Mouse (Mus musculus) embryonic facial prominence, embryonic 12.5 days (tissue): ENCODE data around the gene Dnph1. TPM values are rescaled to one million over a fixed set of nuclear protein-coding genes. Genes with fewer than 3 reads are reported as not detected.

ENCODE experiments used
- ATAC-seq: fragments of 200-750 bp; cut with Nextera tagmentation; 2 replicates; pipeline ENCODE4 v1.8.0; 2017; ENCODE audit not compliant: insufficient number of reproducible peaks, insufficient read depth, low FRiP score, low TSS enrichment
- H3K27ac ChIP-seq: fragments of 300-500 bp; sonication (generic); 2 replicates; pipeline ENCODE4 v1.5.1; 2016; ENCODE audit warnings: mild to moderate bottlenecking
- H3K27me3 ChIP-seq: fragments of 300-500 bp; sonication (generic); 2 replicates; pipeline ENCODE4 v1.6.1; 2016; ENCODE audit warnings: mild to moderate bottlenecking, moderate library complexity
- H3K36me3 ChIP-seq: fragments of 300-500 bp; sonication (generic); 2 replicates; pipeline ENCODE4 v1.6.1; 2016; ENCODE audit warnings: mild to moderate bottlenecking
- H3K4me1 ChIP-seq: fragments of 300-500 bp; sonication (generic); 2 replicates; pipeline ENCODE4 v1.6.1; 2016
- H3K4me2 ChIP-seq: fragments of 300-500 bp; sonication (generic); replicated peaks from 2 replicates; pipeline ENCODE4 v1.6.1; 2016; ENCODE audit warnings: mild to moderate bottlenecking, moderate library complexity
- H3K4me3 ChIP-seq: fragments of 300-500 bp; sonication (generic); 2 replicates; pipeline ENCODE4 v1.5.1; 2016; ENCODE audit warnings: mild to moderate bottlenecking
- H3K9ac ChIP-seq: fragments of 300-500 bp; sonication (generic); 2 replicates; pipeline ENCODE4 v1.6.1; 2016; ENCODE audit warnings: mild to moderate bottlenecking, moderate library complexity
- H3K9me3 ChIP-seq: fragments of 300-500 bp; sonication (generic); 2 replicates; pipeline ENCODE4 v1.6.1; 2016; ENCODE audit warnings: mild to moderate bottlenecking, moderate library complexity
- WGBS: fragments of 180-500 bp; shearing (Covaris S2); methylation state at CpG from one replicate; pipeline ENCODE4 v1.1.7; 2016; 5-methylcytosine and 5-hydroxymethylcytosine counted together
- polyA plus RNA-seq: library from polyadenylated mRNA; unstranded; fragments of >200 nt; fragmentation: Nextera tagmentation; extraction: Ambion mirVana; gene quantifications from 2 replicates; pipeline ENCODE4 v1.2.1, GENCODE M21; 2016

The Dnph1 gene
- polyA plus RNA-seq, 1 experiment from 2014 or later = 63.4 TPM

- Histone ChIP-seq H3K4me2 (no peak overlapping the region), H3K36me3 (peaks cover 24% of the 10 kb centered on the region; the same call in 1 of the 2 replicates), H3K9me3 (no peaks in the 10 kb centered on the region), H3K4me3 (no peak overlapping the region), H3K27me3 (no peaks in the 10 kb centered on the region), H3K4me1 (no peaks in the 10 kb centered on the region), H3K9ac (no peak overlapping the region), H3K27ac (no peak overlapping the region)
- WGBS = 77% methylated on average over 14 of the region's 14 CpGs
- ATAC-seq = no peak
These were observed 7.5 kb downstream of the Dnph1 start for GRCm38 (mm10) chr17:46503847-46504638.

- Histone ChIP-seq H3K9ac (no peak overlapping the region), H3K4me3 (no peak overlapping the region), H3K4me1 (no peaks in the 10 kb centered on the region), H3K36me3 (0 out of 2 replicates have a peak, but pooled peaks cover 8% of the 10 kb centered on the region), H3K27ac (no peak overlapping the region), H3K4me2 (no peak overlapping the region), H3K9me3 (no peaks in the 10 kb centered on the region), H3K27me3 (no peaks in the 10 kb centered on the region)
- no peak for ATAC-seq
- 82% methylated on average over 3 of the region's 3 CpGs for WGBS
These were observed 9.1 kb downstream of the Dnph1 start for GRCm38 (mm10) chr17:46505617-46506016.

GRCm38 (mm10) chr17:46511059-46511710 lies 14.7 kb downstream of the Dnph1 start:
- H3K27me3 ChIP-seq = no peaks in the 10 kb centered on the region
- ATAC-seq = no peak
- H3K27ac ChIP-seq = no peak overlapping the region
- H3K9ac ChIP-seq = no peak overlapping the region
- H3K9me3 ChIP-seq = no peaks in the 10 kb centered on the region
- 47% methylated on average over 11 of the region's 11 CpGs for whole genome bisulfite sequencing
- H3K4me3 ChIP-seq = no peak overlapping the region
- no peak overlapping the region for H3K4me2 ChIP-seq
- H3K4me1 ChIP-seq = no peaks in the 10 kb centered on the region
- H3K36me3 ChIP-seq = no peaks in the 10 kb centered on the region

GRCm38 (mm10) chr17:46513329-46513728 lies 16.8 kb downstream of the Dnph1 start:
- WGBS = 64% methylated on average over 2 of the region's 2 CpGs
- Histone ChIP-seq H3K9ac (no peak overlapping the region), H3K4me3 (no peak overlapping the region), H3K9me3 (no peaks in the 10 kb centered on the region), H3K4me1 (no peaks in the 10 kb centered on the region), H3K27ac (no peak overlapping the region), H3K36me3 (no peaks in the 10 kb centered on the region), H3K27me3 (no peaks in the 10 kb centered on the region), H3K4me2 (no peak overlapping the region)
- ATAC-seq = no peak

GRCm38 (mm10) chr17:46519971-46520370 lies 23.5 kb downstream of the Dnph1 start:
- H3K27ac ChIP-seq = no peak overlapping the region
- peak overlapping the region; percentile 34 for H3K9ac ChIP-seq
- peak overlapping the region; percentile 43 for H3K4me2 ChIP-seq
- H3K4me3 ChIP-seq = peak overlapping the region; percentile 25
- no peaks in the 10 kb centered on the region for H3K9me3 ChIP-seq
- no peak for ATAC-seq
- peaks cover 33% of the 10 kb centered on the region for H3K27me3 ChIP-seq
- no peaks in the 10 kb centered on the region for H3K36me3 ChIP-seq
- peaks cover 4% of the 10 kb centered on the region for H3K4me1 ChIP-seq
- WGBS = 49% methylated on average over 10 of the region's 10 CpGs

- Histone ChIP-seq H3K4me1 (peaks cover 4% of the 10 kb centered on the region), H3K27ac (no peak overlapping the region), H3K4me3 (peak overlapping the region; percentile 25), H3K36me3 (no peaks in the 10 kb centered on the region), H3K9me3 (no peaks in the 10 kb centered on the region), H3K27me3 (peaks cover 36% of the 10 kb centered on the region), H3K9ac (peak overlapping the region; percentile 34; the same call in 1 of the 2 replicates), H3K4me2 (peak overlapping the region; percentile 43)
- WGBS = 46% methylated on average over 25 of the region's 25 CpGs
- no peak for ATAC-seq
These were observed 24.0 kb downstream of the Dnph1 start for GRCm38 (mm10) chr17:46520385-46520979.

GRCm38 (mm10) chr17:46521174-46521573 lies 24.7 kb downstream of the Dnph1 start:
- WGBS = 76% methylated on average over 9 of the region's 9 CpGs
- Histone ChIP-seq H3K4me2 (peak overlapping the region; percentile 43), H3K4me3 (0 out of 2 replicates have a peak overlapping the region, but pooled peaks have one; percentile 25), H3K27ac (no peak overlapping the region), H3K27me3 (peaks cover 36% of the 10 kb centered on the region), H3K4me1 (peaks cover 4% of the 10 kb centered on the region), H3K9ac (no peak overlapping the region), H3K9me3 (no peaks in the 10 kb centered on the region), H3K36me3 (peaks cover under 1% of the 10 kb centered on the region; the same call in 1 of the 2 replicates)
- no peak for ATAC-seq

GRCm38 (mm10) chr17:46521963-46522668 lies 25.6 kb downstream of the Dnph1 start:
- Histone ChIP-seq H3K4me1 (peaks cover 4% of the 10 kb centered on the region), H3K9ac (no peak overlapping the region), H3K4me2 (no peak overlapping the region), H3K27me3 (peaks cover 36% of the 10 kb centered on the region), H3K9me3 (no peaks in the 10 kb centered on the region), H3K36me3 (peaks cover 4% of the 10 kb centered on the region; the same call in 1 of the 2 replicates), H3K4me3 (no peak overlapping the region), H3K27ac (no peak overlapping the region)
- WGBS = 31% methylated on average over 24 of the region's 24 CpGs
- no peak for ATAC-seq

GRCm38 (mm10) chr17:46525065-46525464 lies 28.6 kb downstream of the Dnph1 start:
- Histone ChIP-seq H3K27me3 (peaks cover 33% of the 10 kb centered on the region), H3K4me1 (peaks cover 4% of the 10 kb centered on the region), H3K4me2 (no peak overlapping the region), H3K36me3 (peaks cover 4% of the 10 kb centered on the region; the same call in 1 of the 2 replicates), H3K9me3 (no peaks in the 10 kb centered on the region), H3K27ac (no peak overlapping the region), H3K4me3 (no peak overlapping the region), H3K9ac (no peak overlapping the region)
- no peak for ATAC-seq
- WGBS = 82% methylated on average over 10 of the region's 10 CpGs

GRCm38 (mm10) chr17:46525579-46526307 lies 29.2 kb downstream of the Dnph1 start:
- no peak for ATAC-seq
- Histone ChIP-seq H3K4me3 (no peak overlapping the region), H3K27ac (no peak overlapping the region), H3K9me3 (no peaks in the 10 kb centered on the region), H3K27me3 (peaks cover 30% of the 10 kb centered on the region), H3K4me2 (no peak overlapping the region), H3K36me3 (peaks cover 4% of the 10 kb centered on the region; the same call in 1 of the 2 replicates), H3K9ac (no peak overlapping the region), H3K4me1 (peaks cover 4% of the 10 kb centered on the region; the same call in 1 of the 2 replicates)
- WGBS = 36% methylated on average over 12 of the region's 12 CpGs

- H3K4me2 ChIP-seq = no peak overlapping the region
- no peaks in the 10 kb centered on the region for H3K9me3 ChIP-seq
- H3K27ac ChIP-seq = no peak overlapping the region
- 89% methylated on average over 12 of the region's 12 CpGs for WGBS
- peaks cover 30% of the 10 kb centered on the region for H3K4me1 ChIP-seq
- H3K36me3 ChIP-seq = peaks cover 26% of the 10 kb centered on the region
- peaks cover 13% of the 10 kb centered on the region; the same call in 1 of the 2 replicates for H3K27me3 ChIP-seq
- no peak for ATAC-seq
- H3K9ac ChIP-seq = 0 out of 2 replicates have a peak overlapping the region, but pooled peaks have one; percentile 0
- H3K4me3 ChIP-seq = no peak overlapping the region
These were observed 47.1 kb downstream of the Dnph1 start for GRCm38 (mm10) chr17:46543661-46544060.
